Comparison of ENCODE assay signal across 14 mouse cellular contexts in genomic region chr3:148228002-148228707, GRCm38 (mm10).
DNase-seq lines count a peak whose midpoint lies in the region; ATAC-seq and TF ChIP-seq lines count a peak whose summit lies in the region.
"Had no signal": no experiment of that assay in that cellular context is flagged by ENCODE, and none has a peak within 500 bp of the region (broad histone marks: within the 10 kb centered on the region; RNA-seq: fewer than 3 reads in every experiment).

No protein-coding gene starts in this region.

- H3K9ac ChIP-seq in lung, embryonic 14.5 days: no peak overlapping the region
- no peak overlapping the region for H3K9ac ChIP-seq in intestine, embryonic 16.5 days (ENCODE audit: low read depth, low read length)
- no peak overlapping the region for H3K9ac ChIP-seq in forebrain, embryonic 12.5 days
- H3K9ac ChIP-seq: kidney, embryonic 15.5 days; midbrain, embryonic 15.5 days had no signal

- TF ChIP-seq POLR2A in lung, adult 2 months (IDR thresholded peaks at IDR 0.05; ENCODE audit: borderline replicate concordance, extremely low read depth, low read depth, low read length): no peak

- H3K36me3 ChIP-seq in lung, embryonic 14.5 days (ENCODE audit: insufficient read depth): no peaks in the 10 kb centered on the region
- no peaks in the 10 kb centered on the region for H3K36me3 ChIP-seq in intestine, embryonic 16.5 days (ENCODE audit: control insufficient read depth, insufficient read depth, low read length)
- no peaks in the 10 kb centered on the region for H3K36me3 ChIP-seq in forebrain, embryonic 12.5 days (replicated peaks)
- H3K36me3 ChIP-seq: kidney, embryonic 15.5 days; midbrain, embryonic 15.5 days had no signal

- no peak overlapping the region for H3K27ac ChIP-seq in lung, embryonic 14.5 days (ENCODE audit: low read depth)
- H3K27ac ChIP-seq in intestine, embryonic 16.5 days (ENCODE audit: low read length): no peak overlapping the region
- H3K27ac ChIP-seq in forebrain, embryonic 12.5 days: no peak overlapping the region
- H3K27ac ChIP-seq: kidney, embryonic 15.5 days; left cerebral cortex, adult 2 months; midbrain, embryonic 15.5 days had no signal

- no peaks in the 10 kb centered on the region for H3K9me3 ChIP-seq in lung, embryonic 14.5 days (ENCODE audit: low read depth, low read length)
- no peaks in the 10 kb centered on the region for H3K9me3 ChIP-seq in intestine, embryonic 16.5 days (ENCODE audit: control insufficient read depth, low read length)
- no peaks in the 10 kb centered on the region for H3K9me3 ChIP-seq in forebrain, embryonic 12.5 days
- H3K9me3 ChIP-seq: kidney, embryonic 15.5 days; midbrain, embryonic 15.5 days had no signal

- H3K4me2 ChIP-seq in lung, embryonic 14.5 days: no peak overlapping the region
- H3K4me2 ChIP-seq in intestine, embryonic 16.5 days (ENCODE audit: low read depth, low read length): no peak overlapping the region
- no peak overlapping the region for H3K4me2 ChIP-seq in forebrain, embryonic 12.5 days
- H3K4me2 ChIP-seq: kidney, embryonic 15.5 days; midbrain, embryonic 15.5 days had no signal

- H3K4me3 ChIP-seq in lung, embryonic 14.5 days (ENCODE audit: low read depth, low read length): no peak overlapping the region
- H3K4me3 ChIP-seq in lung, adult 2 months (replicated peaks; ENCODE audit: extremely low read depth, low read depth, low read length): no peak overlapping the region
- no peak overlapping the region for H3K4me3 ChIP-seq in intestine, embryonic 16.5 days (ENCODE audit: low read length)
- H3K4me3 ChIP-seq in forebrain, embryonic 12.5 days (replicated peaks): no peak overlapping the region
- H3K4me3 ChIP-seq: kidney, embryonic 15.5 days; left cerebral cortex, adult 2 months; midbrain, embryonic 15.5 days had no signal

- 32% methylated on average over 9 of the region's 9 CpGs for WGBS in lung, embryonic 14.5 days
- WGBS in lung, adult 2 months: 58% methylated on average over 9 of the region's 9 CpGs
- WGBS in intestine, embryonic 16.5 days: 51% methylated on average over 9 of the region's 9 CpGs
- 76% methylated on average over 9 of the region's 9 CpGs for WGBS in forebrain, embryonic 12.5 days

- peak; percentile 84 for ATAC-seq in lung, embryonic 14.5 days (ENCODE audit: insufficient read depth)
- ATAC-seq in intestine, embryonic 16.5 days: peak; percentile 50; the same call in 1 of the 2 replicates
- no peak for ATAC-seq in forebrain, embryonic 12.5 days (ENCODE audit: low FRiP score)
- ATAC-seq: activated CD4-positive, CD25-positive, alpha-beta regulatory T cell, adult 4 months; forebrain, embryonic 16.5 days; midbrain, embryonic 15.5 days had no signal

- DNase-seq in embryo, embryonic 10 days (ENCODE audit: low spot score): peak; percentile 23
- no peak for DNase-seq in embryo, embryonic 9.5 days (ENCODE audit: extremely low spot score)
- peak; percentile 84 for DNase-seq in lung, embryonic 14.5 days
- DNase-seq in lung, adult 2 months: no peak
- DNase-seq in mesoderm, embryonic 11.5 days (ENCODE audit: low read depth, low spot score): peak; percentile 29
- no peak for DNase-seq in left cerebral cortex, adult 11 months (ENCODE audit: low spot score)
- DNase-seq: cerebellum, postnatal 36 days had no signal

- no peaks in the 10 kb centered on the region for H3K27me3 ChIP-seq in lung, embryonic 14.5 days (ENCODE audit: insufficient read depth, low read length)
- H3K27me3 ChIP-seq in intestine, embryonic 16.5 days (replicated peaks; ENCODE audit: control insufficient read depth, insufficient read depth, low read length): no peaks in the 10 kb centered on the region
- H3K27me3 ChIP-seq in forebrain, embryonic 12.5 days: no peaks in the 10 kb centered on the region
- H3K27me3 ChIP-seq: kidney, embryonic 15.5 days; midbrain, embryonic 15.5 days had no signal

- H3K4me1 ChIP-seq in lung, embryonic 14.5 days (ENCODE audit: insufficient read depth): no peaks in the 10 kb centered on the region
- H3K4me1 ChIP-seq in lung, adult 2 months (ENCODE audit: control insufficient read depth, insufficient read depth, low read length): no peaks in the 10 kb centered on the region
- H3K4me1 ChIP-seq in intestine, embryonic 16.5 days (ENCODE audit: control insufficient read depth, insufficient read depth, low read length): no peaks in the 10 kb centered on the region
- no peaks in the 10 kb centered on the region for H3K4me1 ChIP-seq in forebrain, embryonic 12.5 days
- H3K4me1 ChIP-seq: kidney, embryonic 15.5 days; midbrain, embryonic 15.5 days had no signal

- no peak for TF ChIP-seq CTCF in lung, embryonic 14.5 days (IDR thresholded peaks at IDR 0.05; ENCODE audit: low read depth)
- TF ChIP-seq CTCF in lung, adult 2 months (IDR thresholded peaks at IDR 0.05; ENCODE audit: insufficient read depth, low read length): no peak

Comparison
In these comparisons a context has a peak if more than half of its experiments do, and no peak if none do; other contexts are left out.
1. DNase-seq: peak in embryo, embryonic 10 days (single experiment), lung, embryonic 14.5 days (single experiment) and mesoderm, embryonic 11.5 days (single experiment); none in embryo, embryonic 9.5 days (single experiment), lung, adult 2 months (single experiment) and left cerebral cortex, adult 11 months (single experiment).